Mouse (Mus musculus): Measurements from ENCODE around the gene Mapk14. TPM values are rescaled to one million over a fixed set of nuclear protein-coding genes. Genes with fewer than 3 reads are reported as not detected.
"Not testable (repeated sequence)": the region's sequence is repeated elsewhere in the genome, so short reads cannot be mapped to it uniquely, and the experiment has no call there.

Mapk14 gene
- polyA plus RNA-seq, 1 experiment from 2014 or later = 47.2 TPM

- H3K4me2 ChIP-seq = no peak overlapping the region
- ATAC-seq (ENCODE audit: low FRiP score) (no peak), DNase-seq (ENCODE audit: low spot score, missing footprints) (no peak)
- no peak overlapping the region for H3K27ac ChIP-seq (ENCODE audit: low read depth, low read length)
- H3K4me3 ChIP-seq (ENCODE audit: low read depth, low read length) = no peak overlapping the region
- H3K9ac ChIP-seq (ENCODE audit: low read length) = no peak overlapping the region
- H3K4me1 ChIP-seq (ENCODE audit: control insufficient read depth, insufficient read depth, low read length) = no peaks in the 10 kb centered on the region
- H3K27me3 ChIP-seq (ENCODE audit: control insufficient read depth, insufficient read depth, low read length) = no peaks in the 10 kb centered on the region
- peaks cover 9% of the 10 kb centered on the region; the same call in 1 of the 2 replicates for H3K36me3 ChIP-seq (ENCODE audit: control insufficient read depth, insufficient read depth, low read length)
- no peaks in the 10 kb centered on the region for H3K9me3 ChIP-seq (ENCODE audit: control insufficient read depth, low read length)
- 85% methylated on average over 7 of the region's 7 CpGs for WGBS
These were observed 24.9 kb downstream of the Mapk14 start for GRCm38 (mm10) chr17:28715832-28716548.

- H3K9ac ChIP-seq (ENCODE audit: low read length) = no peak overlapping the region
- H3K9me3 ChIP-seq (ENCODE audit: control insufficient read depth, low read length) = no peaks in the 10 kb centered on the region
- DNase-seq (ENCODE audit: low spot score, missing footprints) (no peak), ATAC-seq (ENCODE audit: low FRiP score) (no peak)
- no peaks in the 10 kb centered on the region for H3K4me1 ChIP-seq (ENCODE audit: control insufficient read depth, insufficient read depth, low read length)
- H3K4me3 ChIP-seq (ENCODE audit: low read depth, low read length) = no peak overlapping the region
- H3K4me2 ChIP-seq = no peak overlapping the region
- H3K36me3 ChIP-seq (ENCODE audit: control insufficient read depth, insufficient read depth, low read length) = peaks cover 12% of the 10 kb centered on the region; the same call in 1 of the 2 replicates
- WGBS = 78% methylated on average over 3 of the region's 3 CpGs
- H3K27me3 ChIP-seq (ENCODE audit: control insufficient read depth, insufficient read depth, low read length) = no peaks in the 10 kb centered on the region
- no peak overlapping the region for H3K27ac ChIP-seq (ENCODE audit: low read depth, low read length)
These were observed 26.4 kb downstream of the Mapk14 start for GRCm38 (mm10) chr17:28717535-28717934.

- Histone ChIP-seq H3K36me3 (ENCODE audit: control insufficient read depth, insufficient read depth, low read length) (peaks cover 8% of the 10 kb centered on the region; the same call in 1 of the 2 replicates), H3K27ac (ENCODE audit: low read depth, low read length) (no peak within 1 kb of the TSS), H3K4me3 (ENCODE audit: low read depth, low read length) (no peak within 1 kb of the TSS), H3K9ac (ENCODE audit: low read length) (no peak within 1 kb of the TSS), H3K4me1 (ENCODE audit: control insufficient read depth, insufficient read depth, low read length) (no peaks in the 10 kb centered on the region), H3K4me2 (no peak within 1 kb of the TSS), H3K27me3 (ENCODE audit: control insufficient read depth, insufficient read depth, low read length) (no peaks in the 10 kb centered on the region), H3K9me3 (ENCODE audit: control insufficient read depth, low read length) (no peaks in the 10 kb centered on the region)
- no peak for DNase-seq (ENCODE audit: low spot score, missing footprints)
- 91% methylated on average over 4 of the region's 4 CpGs for WGBS
- no peak for ATAC-seq (ENCODE audit: low FRiP score)
These were observed 34.7 kb downstream of the Mapk14 start, which contains the start of gene AC170998.1 for GRCm38 (mm10) chr17:28725783-28726182. Gene AC170998.1, plus strand, starts transcription at chr17:28726083.

- not testable (repeated sequence) for H3K9me3 ChIP-seq (ENCODE audit: control insufficient read depth, low read length); H3K27ac ChIP-seq (ENCODE audit: low read depth, low read length); H3K27me3 ChIP-seq (ENCODE audit: control insufficient read depth, insufficient read depth, low read length); H3K36me3 ChIP-seq (ENCODE audit: control insufficient read depth, insufficient read depth, low read length); DNase-seq (ENCODE audit: low spot score, missing footprints); H3K4me3 ChIP-seq (ENCODE audit: low read depth, low read length); H3K4me1 ChIP-seq (ENCODE audit: control insufficient read depth, insufficient read depth, low read length); H3K4me2 ChIP-seq; ATAC-seq (ENCODE audit: low FRiP score); H3K9ac ChIP-seq (ENCODE audit: low read length)
- 92% methylated on average over 11 of the region's 11 CpGs for WGBS
These were observed 36.4 kb downstream of the Mapk14 start for GRCm38 (mm10) chr17:28727511-28727910.

GRCm38 (mm10) chr17:28735317-28736105 is 44.4 kb downstream of the Mapk14 start:
- Histone ChIP-seq H3K4me2 (no peak overlapping the region), H3K9me3 (ENCODE audit: control insufficient read depth, low read length) (no peaks in the 10 kb centered on the region), H3K27ac (ENCODE audit: low read depth, low read length) (no peak overlapping the region), H3K9ac (ENCODE audit: low read length) (no peak overlapping the region), H3K36me3 (ENCODE audit: control insufficient read depth, insufficient read depth, low read length) (0 out of 2 replicates have a peak, but pooled peaks cover 5% of the 10 kb centered on the region), H3K4me3 (ENCODE audit: low read depth, low read length) (no peak overlapping the region), H3K27me3 (ENCODE audit: control insufficient read depth, insufficient read depth, low read length) (no peaks in the 10 kb centered on the region), H3K4me1 (ENCODE audit: control insufficient read depth, insufficient read depth, low read length) (no peaks in the 10 kb centered on the region)
- ATAC-seq (ENCODE audit: low FRiP score) (no peak), DNase-seq (ENCODE audit: low spot score, missing footprints) (no peak)
- WGBS = 93% methylated on average over 6 of the region's 6 CpGs

- Histone ChIP-seq H3K9me3 (ENCODE audit: control insufficient read depth, low read length) (no peaks in the 10 kb centered on the region), H3K4me2 (no peak overlapping the region), H3K4me3 (ENCODE audit: low read depth, low read length) (no peak overlapping the region), H3K9ac (ENCODE audit: low read length) (no peak overlapping the region), H3K4me1 (ENCODE audit: control insufficient read depth, insufficient read depth, low read length) (no peaks in the 10 kb centered on the region), H3K27ac (ENCODE audit: low read depth, low read length) (no peak overlapping the region), H3K36me3 (ENCODE audit: control insufficient read depth, insufficient read depth, low read length) (0 out of 2 replicates have a peak, but pooled peaks cover 5% of the 10 kb centered on the region), H3K27me3 (ENCODE audit: control insufficient read depth, insufficient read depth, low read length) (no peaks in the 10 kb centered on the region)
- no peak for ATAC-seq (ENCODE audit: low FRiP score)
- DNase-seq (ENCODE audit: low spot score, missing footprints) = no peak
- 81% methylated on average over 4 of the region's 4 CpGs for WGBS
These were observed 45.4 kb downstream of the Mapk14 start for GRCm38 (mm10) chr17:28736486-28736885.

GRCm38 (mm10) chr17:28737973-28738372 is 46.8 kb downstream of the Mapk14 start:
- no peak overlapping the region for H3K4me2 ChIP-seq
- WGBS = 85% methylated on average over 4 of the region's 4 CpGs
- H3K4me1 ChIP-seq (ENCODE audit: control insufficient read depth, insufficient read depth, low read length) = no peaks in the 10 kb centered on the region
- no peak overlapping the region for H3K27ac ChIP-seq (ENCODE audit: low read depth, low read length)
- ATAC-seq (ENCODE audit: low FRiP score) = no peak
- H3K9me3 ChIP-seq (ENCODE audit: control insufficient read depth, low read length) = no peaks in the 10 kb centered on the region
- 0 out of 2 replicates have a peak, but pooled peaks cover 2% of the 10 kb centered on the region for H3K36me3 ChIP-seq (ENCODE audit: control insufficient read depth, insufficient read depth, low read length)
- H3K4me3 ChIP-seq (ENCODE audit: low read depth, low read length) = no peak overlapping the region
- no peak overlapping the region for H3K9ac ChIP-seq (ENCODE audit: low read length)
- H3K27me3 ChIP-seq (ENCODE audit: control insufficient read depth, insufficient read depth, low read length) = no peaks in the 10 kb centered on the region
- DNase-seq (ENCODE audit: low spot score, missing footprints) = no peak

- DNase-seq (ENCODE audit: low spot score, missing footprints) (no peak), ATAC-seq (ENCODE audit: low FRiP score) (no peak)
- no peak overlapping the region for H3K4me2 ChIP-seq
- H3K9me3 ChIP-seq (ENCODE audit: control insufficient read depth, low read length) = no peaks in the 10 kb centered on the region
- H3K9ac ChIP-seq (ENCODE audit: low read length) = no peak overlapping the region
- H3K4me3 ChIP-seq (ENCODE audit: low read depth, low read length) = no peak overlapping the region
- no peak overlapping the region for H3K27ac ChIP-seq (ENCODE audit: low read depth, low read length)
- H3K36me3 ChIP-seq (ENCODE audit: control insufficient read depth, insufficient read depth, low read length) = peaks cover 7% of the 10 kb centered on the region
- WGBS = 96% methylated on average over 6 of the region's 6 CpGs
- no peaks in the 10 kb centered on the region for H3K4me1 ChIP-seq (ENCODE audit: control insufficient read depth, insufficient read depth, low read length)
- no peaks in the 10 kb centered on the region for H3K27me3 ChIP-seq (ENCODE audit: control insufficient read depth, insufficient read depth, low read length)
These were observed 48.1 kb downstream of the Mapk14 start for GRCm38 (mm10) chr17:28739244-28739643.

Data from midbrain, embryonic 11.5 days (tissue).